Mouse (Mus musculus) forebrain, embryonic 15.5 days (tissue): Measurements from ENCODE around the gene Idh2. TPM values are rescaled to one million over a fixed set of nuclear protein-coding genes. Genes with fewer than 3 reads are reported as not detected.

Experiments
- ATAC-seq: fragments of 200-750 bp; cut with Nextera tagmentation; replicated peaks from 2 replicates; pipeline ENCODE4 v1.8.0; 2017; ENCODE audit warnings: mild to moderate bottlenecking, moderate TSS enrichment, moderate library complexity
- H3K27ac ChIP-seq: fragments of 300-500 bp; sonication (generic); replicated peaks from 2 replicates; pipeline ENCODE4 v1.5.1; 2015; ENCODE audit warnings: mild to moderate bottlenecking, inconsistent platforms
- H3K27me3 ChIP-seq: fragments of 300-500 bp; sonication (generic); 2 replicates; pipeline ENCODE4 v1.6.1; 2015; ENCODE audit warnings: inconsistent platforms
- H3K36me3 ChIP-seq: fragments of 300-500 bp; sonication (generic); 2 replicates; pipeline ENCODE4 v1.6.1; 2015; ENCODE audit warnings: mild to moderate bottlenecking, inconsistent platforms
- H3K4me1 ChIP-seq: fragments of 300-500 bp; sonication (generic); 2 replicates; pipeline ENCODE4 v1.6.1; 2015; ENCODE audit warnings: inconsistent platforms
- H3K4me2 ChIP-seq: fragments of 300-500 bp; sonication (generic); replicated peaks from 2 replicates; pipeline ENCODE4 v1.6.1; 2015; ENCODE audit warnings: mild to moderate bottlenecking, inconsistent platforms
- H3K4me3 ChIP-seq: fragments of 300-500 bp; sonication (generic); 2 replicates; pipeline ENCODE4 v1.5.1; 2015; ENCODE audit warnings: mild to moderate bottlenecking, inconsistent platforms
- H3K9ac ChIP-seq: fragments of 300-500 bp; sonication (generic); replicated peaks from 2 replicates; pipeline ENCODE4 v1.6.1; 2015; ENCODE audit warnings: mild to moderate bottlenecking, inconsistent platforms
- H3K9me3 ChIP-seq: fragments of 300-500 bp; sonication (generic); 2 replicates; pipeline ENCODE4 v1.6.1; 2016; ENCODE audit warnings: inconsistent platforms
- WGBS: fragments of 180-500 bp; shearing (Covaris S2); methylation state at CpG from one replicate; pipeline ENCODE4 v1.1.7; 2015; ENCODE audit warnings: mixed read lengths; 5-methylcytosine and 5-hydroxymethylcytosine counted together
- polyA plus RNA-seq: library from polyadenylated mRNA; unstranded; fragments of >200 nt; fragmentation: Nextera tagmentation; extraction: Ambion mirVana; gene quantifications from 2 replicates; pipeline ENCODE4 v1.2.1, GENCODE M21; 2015

The Idh2 gene
- polyA plus RNA-seq, 1 experiment from 2014 or later, result 299 TPM

DNA sequence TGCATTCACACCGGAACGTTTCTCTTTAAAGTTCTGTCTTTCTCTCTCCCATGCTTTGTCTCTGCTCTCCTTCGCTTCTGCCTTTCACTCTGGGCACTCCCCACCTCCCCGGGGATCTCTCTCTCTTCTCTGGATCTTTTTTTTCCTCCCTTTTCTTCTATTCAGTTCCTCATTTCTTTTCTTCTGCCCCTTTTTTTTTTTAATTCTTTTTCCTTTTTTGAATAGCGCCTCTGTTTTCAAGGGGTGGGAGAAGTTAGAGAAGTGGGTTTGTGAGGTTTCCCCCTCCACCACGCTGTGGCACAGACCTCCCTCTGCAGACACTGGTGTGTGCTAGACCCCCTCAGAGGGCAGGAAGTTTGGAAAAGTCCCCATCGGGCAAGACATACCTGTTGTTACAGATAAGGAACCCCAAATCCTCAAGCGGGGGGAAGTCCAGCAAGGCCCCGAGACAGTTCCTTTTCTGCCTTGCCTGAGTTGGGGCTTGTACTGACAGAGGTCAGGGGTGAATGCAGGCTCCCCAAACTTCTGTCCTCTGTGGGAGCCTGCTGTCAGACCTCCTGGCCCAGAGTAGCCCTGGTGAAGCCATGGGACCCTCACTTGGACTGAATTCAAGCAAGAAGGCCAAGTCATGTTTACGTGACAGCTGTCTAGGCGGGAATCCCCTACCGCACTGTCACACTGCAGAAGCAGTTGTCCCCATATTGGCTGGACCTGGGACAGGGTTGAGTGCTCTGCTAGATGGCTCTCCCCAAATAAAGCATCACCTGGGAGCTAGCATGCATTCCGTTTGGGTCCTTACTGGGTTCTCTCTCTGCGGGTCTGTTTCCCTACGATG is 51.1 kb downstream of the Idh2 start:
- Histone ChIP-seq H3K4me3 (no peak overlapping the region), H3K27me3 (no peaks in the 10 kb centered on the region), H3K4me2 (no peak overlapping the region; the same call in 1 of the 2 replicates), H3K27ac (peak overlapping the region; percentile 31; the same call in 1 of the 2 replicates), H3K9me3 (no peaks in the 10 kb centered on the region), H3K36me3 (no peaks in the 10 kb centered on the region), H3K4me1 (peaks cover 34% of the 10 kb centered on the region), H3K9ac (no peak overlapping the region)
- ATAC-seq, result no peak
- 42% methylated on average over 15 of the region's 15 CpGs for WGBS

DNA sequence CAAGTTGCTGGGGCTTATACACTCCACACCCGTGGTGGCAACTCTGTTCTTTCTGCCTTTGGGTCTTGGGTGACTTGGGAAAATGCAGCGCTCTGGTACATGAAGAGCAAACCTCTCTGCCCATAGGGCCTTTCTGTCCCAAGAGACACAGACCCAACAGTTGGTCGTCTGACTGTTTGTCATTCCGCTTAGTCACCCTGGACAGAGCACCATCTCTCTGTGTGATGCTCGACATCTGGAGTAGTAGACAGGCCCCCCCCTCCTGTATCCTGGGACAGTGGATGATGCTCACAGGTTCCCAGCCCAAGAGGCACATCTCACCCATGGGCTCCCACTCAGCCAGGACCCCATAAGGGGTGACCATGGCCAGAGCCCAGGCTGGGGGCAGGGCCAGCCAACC is 51.9 kb downstream of the Idh2 start:
- Histone ChIP-seq H3K4me1 (peaks cover 30% of the 10 kb centered on the region), H3K27ac (peak overlapping the region; percentile 31; the same call in 1 of the 2 replicates), H3K36me3 (no peaks in the 10 kb centered on the region), H3K9ac (peak overlapping the region; percentile 10; the same call in 1 of the 2 replicates), H3K4me3 (no peak overlapping the region), H3K4me2 (no peak overlapping the region; the same call in 1 of the 2 replicates), H3K9me3 (no peaks in the 10 kb centered on the region), H3K27me3 (no peaks in the 10 kb centered on the region)
- no peak; the same call in 1 of the 2 replicates for ATAC-seq
- WGBS, result 67% methylated on average over 5 of the region's 5 CpGs

- H3K36me3 ChIP-seq, result no peaks in the 10 kb centered on the region
- 87% methylated on average over 17 of the region's 17 CpGs for WGBS
- H3K4me2 ChIP-seq, result no peak overlapping the region
- peaks cover 36% of the 10 kb centered on the region for H3K4me1 ChIP-seq
- no peak overlapping the region for H3K9ac ChIP-seq
- H3K27ac ChIP-seq, result no peak overlapping the region
- no peak for ATAC-seq
- H3K27me3 ChIP-seq, result no peaks in the 10 kb centered on the region
- no peaks in the 10 kb centered on the region for H3K9me3 ChIP-seq
- no peak overlapping the region for H3K4me3 ChIP-seq
Measured at GRCm38 (mm10) chr7:80062083-80062826, 52.9 kb downstream of the Idh2 start.

DNA sequence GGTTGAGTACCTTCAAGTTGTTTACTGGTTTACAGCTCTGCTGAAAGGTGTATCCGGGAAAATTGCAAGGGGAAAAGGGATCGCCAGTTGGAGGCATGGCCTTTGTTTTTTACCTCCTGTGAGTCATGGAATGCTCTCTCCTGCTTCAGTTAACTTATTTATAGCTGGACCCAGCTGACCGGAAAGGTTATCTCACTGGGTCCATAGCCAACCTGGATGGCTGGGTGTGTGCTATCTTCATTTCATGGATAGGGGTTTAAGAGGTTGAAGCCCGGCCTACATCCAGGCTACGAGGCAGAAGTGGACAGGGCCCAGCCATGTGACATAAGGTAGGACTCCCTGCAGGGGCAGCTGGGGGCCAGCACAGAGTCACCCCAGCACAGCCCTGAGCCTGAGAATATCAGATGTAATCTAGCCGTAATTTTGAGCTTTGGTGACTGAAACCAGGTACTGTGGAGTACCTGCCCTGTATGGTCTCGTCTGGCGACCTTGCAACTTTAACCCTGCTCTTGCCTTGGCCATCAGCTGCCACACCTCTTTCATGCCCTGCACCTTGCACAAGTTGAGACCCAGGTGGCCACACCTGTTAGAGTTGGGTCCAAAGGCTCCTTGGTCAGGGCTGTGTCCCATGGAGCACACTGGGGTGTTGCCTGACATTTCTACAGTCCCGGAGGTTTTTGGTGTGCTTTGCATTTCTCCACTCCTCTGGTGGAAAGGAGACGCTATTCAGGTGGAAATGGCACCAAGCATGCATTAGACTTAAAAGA is 55.0 kb downstream of the Idh2 start:
- Histone ChIP-seq H3K27ac (no peak overlapping the region), H3K9me3 (no peaks in the 10 kb centered on the region), H3K4me2 (no peak overlapping the region), H3K9ac (no peak overlapping the region), H3K27me3 (no peaks in the 10 kb centered on the region), H3K36me3 (no peaks in the 10 kb centered on the region), H3K4me1 (peaks cover 45% of the 10 kb centered on the region), H3K4me3 (no peak overlapping the region)
- no peak for ATAC-seq
- 90% methylated on average over 10 of the region's 10 CpGs for WGBS

GRCm38 (mm10) chr7:80059064-80059838 is 55.9 kb downstream of the Idh2 start:
- peaks cover 43% of the 10 kb centered on the region for H3K4me1 ChIP-seq
- no peaks in the 10 kb centered on the region for H3K36me3 ChIP-seq
- H3K9me3 ChIP-seq, result no peaks in the 10 kb centered on the region
- no peak for ATAC-seq
- H3K4me3 ChIP-seq, result no peak overlapping the region
- 82% methylated on average over 13 of the region's 13 CpGs for WGBS
- H3K4me2 ChIP-seq, result no peak overlapping the region
- H3K27ac ChIP-seq, result no peak overlapping the region
- no peak overlapping the region for H3K9ac ChIP-seq
- no peaks in the 10 kb centered on the region for H3K27me3 ChIP-seq

DNA sequence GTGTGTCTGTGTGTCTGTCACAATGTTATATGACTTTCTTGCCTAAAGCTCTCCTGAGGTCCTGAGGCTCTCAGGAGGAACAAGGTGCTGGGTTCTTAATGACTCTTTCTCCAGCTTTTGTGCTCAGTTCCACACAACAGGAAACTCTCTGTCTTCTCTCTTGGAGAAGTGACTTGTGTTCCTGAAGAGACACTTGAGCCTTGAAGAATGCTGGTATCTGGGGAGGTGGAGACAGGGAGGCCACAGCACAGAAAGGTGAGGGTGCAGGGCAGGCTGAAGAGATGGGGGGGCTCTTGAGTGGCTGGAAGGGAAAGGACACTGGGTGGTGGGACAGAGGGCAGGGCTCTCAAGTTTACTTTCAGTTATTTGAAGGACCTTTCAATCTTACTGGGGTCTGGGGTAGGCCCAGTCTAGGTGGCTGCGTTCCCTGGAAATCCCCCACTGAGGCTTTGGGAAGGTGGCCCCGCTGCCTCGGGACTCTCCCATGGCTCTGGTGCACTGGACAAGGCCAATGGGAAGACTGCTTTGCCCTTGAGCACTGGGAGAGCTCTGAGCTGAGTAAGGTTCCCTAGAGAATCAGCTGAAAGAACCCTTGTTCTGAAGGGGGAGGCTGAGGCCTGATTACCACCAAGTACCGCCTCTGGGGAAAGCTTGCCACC is 56.7 kb downstream of the Idh2 start:
- 77% methylated on average over 4 of the region's 4 CpGs for WGBS
- no peak overlapping the region for H3K4me2 ChIP-seq
- no peaks in the 10 kb centered on the region for H3K27me3 ChIP-seq
- H3K9ac ChIP-seq, result no peak overlapping the region
- peak overlapping the region; percentile 44; the same call in 1 of the 2 replicates for H3K27ac ChIP-seq
- H3K9me3 ChIP-seq, result no peaks in the 10 kb centered on the region
- no peak for ATAC-seq
- H3K36me3 ChIP-seq, result no peaks in the 10 kb centered on the region
- peaks cover 35% of the 10 kb centered on the region for H3K4me1 ChIP-seq
- no peak overlapping the region for H3K4me3 ChIP-seq

GRCm38 (mm10) chr7:80057781-80058180 is 57.4 kb downstream of the Idh2 start:
- Histone ChIP-seq H3K9ac (0 out of 2 replicates have a peak overlapping the region, but pooled peaks have one; percentile 8), H3K4me1 (peaks cover 28% of the 10 kb centered on the region), H3K4me2 (no peak overlapping the region), H3K27me3 (no peaks in the 10 kb centered on the region), H3K9me3 (no peaks in the 10 kb centered on the region), H3K36me3 (no peaks in the 10 kb centered on the region), H3K4me3 (no peak overlapping the region), H3K27ac (peak overlapping the region; percentile 44)
- no peak for ATAC-seq
- 27% methylated on average over 14 of the region's 14 CpGs for WGBS

GRCm38 (mm10) chr7:80057002-80057691 is 58.0 kb downstream of the Idh2 start:
- no peak overlapping the region; the same call in 1 of the 2 replicates for H3K9ac ChIP-seq
- H3K9me3 ChIP-seq, result no peaks in the 10 kb centered on the region
- no peak overlapping the region for H3K4me2 ChIP-seq
- H3K27me3 ChIP-seq, result no peaks in the 10 kb centered on the region
- WGBS, result 77% methylated on average over 4 of the region's 4 CpGs
- peaks cover 29% of the 10 kb centered on the region for H3K4me1 ChIP-seq
- H3K36me3 ChIP-seq, result no peaks in the 10 kb centered on the region
- ATAC-seq, result no peak
- peak overlapping the region; percentile 44 for H3K27ac ChIP-seq
- no peak overlapping the region for H3K4me3 ChIP-seq

DNA sequence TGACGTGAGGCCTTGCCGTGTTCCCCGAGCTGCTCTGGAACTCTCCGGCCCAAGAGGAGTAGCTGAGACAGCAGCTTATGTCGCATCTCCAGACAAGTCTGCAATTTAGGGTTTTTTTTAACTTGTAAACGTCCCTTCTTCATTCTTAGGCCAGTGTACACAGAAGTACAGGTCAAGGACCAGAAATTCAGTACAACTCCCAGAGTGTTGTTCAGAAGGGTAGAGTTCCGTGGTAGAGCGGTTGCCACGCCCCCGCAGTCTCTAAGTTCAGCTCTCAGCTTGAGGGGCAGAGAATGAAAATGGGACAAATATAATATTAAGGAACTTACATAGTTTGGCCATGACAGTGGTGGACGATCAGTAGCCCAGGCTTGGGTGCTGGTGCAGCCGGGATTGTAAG is 59.4 kb downstream of the Idh2 start:
- Histone ChIP-seq H3K36me3 (no peaks in the 10 kb centered on the region), H3K4me3 (no peak overlapping the region), H3K9ac (no peak overlapping the region), H3K4me2 (no peak overlapping the region), H3K9me3 (no peaks in the 10 kb centered on the region), H3K27ac (no peak overlapping the region), H3K4me1 (peaks cover 34% of the 10 kb centered on the region), H3K27me3 (no peaks in the 10 kb centered on the region)
- no peak for ATAC-seq
- 91% methylated on average over 12 of the region's 12 CpGs for WGBS

- no peak overlapping the region for H3K27ac ChIP-seq
- H3K9ac ChIP-seq, result no peak overlapping the region
- H3K9me3 ChIP-seq, result no peaks in the 10 kb centered on the region
- peaks cover 47% of the 10 kb centered on the region for H3K4me1 ChIP-seq
- H3K4me3 ChIP-seq, result no peak overlapping the region
- H3K4me2 ChIP-seq, result no peak overlapping the region
- H3K27me3 ChIP-seq, result no peaks in the 10 kb centered on the region
- no peak for ATAC-seq
- 96% methylated on average over 9 of the region's 9 CpGs for WGBS
- H3K36me3 ChIP-seq, result no peaks in the 10 kb centered on the region
Measured at GRCm38 (mm10) chr7:80053147-80053546, 62.0 kb downstream of the Idh2 start.
